Mouse (Mus musculus) kidney, embryonic 16.5 days (tissue): ENCODE results near the gene Mecom. TPM values are rescaled to one million over a fixed set of nuclear protein-coding genes. Genes with fewer than 3 reads are reported as not detected.

Experiments
- ATAC-seq: fragments of 200-750 bp; cut with Nextera tagmentation; 2 replicates; pipeline ENCODE4 v1.8.0; 2017; ENCODE audit warnings: moderate TSS enrichment; ENCODE audit not compliant: low FRiP score, low TSS enrichment
- H3K27ac ChIP-seq: fragments of 300-500 bp; sonication (generic); 2 replicates; pipeline ENCODE4 v1.5.1; 2014; ENCODE audit warnings: low read length
- H3K27me3 ChIP-seq: fragments of 300-500 bp; sonication (generic); 2 replicates; pipeline ENCODE4 v1.6.1; 2014; ENCODE audit warnings: low read length, control low read depth, mixed read lengths; ENCODE audit not compliant: insufficient read depth
- H3K36me3 ChIP-seq: fragments of 300-500 bp; sonication (generic); 2 replicates; pipeline ENCODE4 v1.6.1; 2014; ENCODE audit warnings: low read length, control low read depth, mixed read lengths; ENCODE audit not compliant: insufficient read depth
- H3K4me1 ChIP-seq: fragments of 300-500 bp; sonication (generic); 2 replicates; pipeline ENCODE4 v1.6.1; 2014; ENCODE audit warnings: low read length, control low read depth, mixed read lengths; ENCODE audit not compliant: insufficient read depth
- H3K4me2 ChIP-seq: fragments of 300-500 bp; sonication (generic); replicated peaks from 2 replicates; pipeline ENCODE4 v1.6.1; 2014; ENCODE audit warnings: low read depth, low read length
- H3K4me3 ChIP-seq: fragments of 300-500 bp; sonication (generic); 2 replicates; pipeline ENCODE4 v1.5.1; 2014; ENCODE audit warnings: mild to moderate bottlenecking, low read length
- H3K9ac ChIP-seq: fragments of 300-500 bp; sonication (generic); replicated peaks from 2 replicates; pipeline ENCODE4 v1.6.1; 2014; ENCODE audit warnings: low read length
- H3K9me3 ChIP-seq: fragments of 300-500 bp; sonication (generic); 2 replicates; pipeline ENCODE4 v1.6.1; 2016; ENCODE audit warnings: low read length, control low read depth
- WGBS: fragments of 180-500 bp; shearing (Covaris S2); extraction: QIAGEN DNeasy Blood & Tissue Kit; methylation state at CpG from one replicate; pipeline ENCODE4 v1.1.7; 2014; 5-methylcytosine and 5-hydroxymethylcytosine counted together
- polyA plus RNA-seq: library from polyadenylated mRNA; unstranded; fragments of >200 nt; fragmentation: Nextera tagmentation; extraction: Ambion mirVana; gene quantifications from 2 replicates; pipeline ENCODE4 v1.2.1, GENCODE M21; 2015

Gene Mecom
- polyA plus RNA-seq, 1 experiment from 2014 or later = 78.3 TPM

GRCm38 (mm10) chr3:30299460-30299859 is 248.3 kb downstream of the Mecom start:
- Histone ChIP-seq H3K9me3 (no peaks in the 10 kb centered on the region), H3K4me3 (no peak overlapping the region), H3K36me3 (no peaks in the 10 kb centered on the region), H3K27me3 (no peaks in the 10 kb centered on the region), H3K27ac (no peak overlapping the region), H3K4me2 (no peak overlapping the region), H3K4me1 (peaks cover 19% of the 10 kb centered on the region; the same call in 1 of the 2 replicates), H3K9ac (no peak overlapping the region)
- no peak for ATAC-seq
- WGBS = 47% methylated on average over 1 of the region's 1 CpGs

GRCm38 (mm10) chr3:30294433-30294832 is 253.4 kb downstream of the Mecom start:
- Histone ChIP-seq H3K4me2 (no peak overlapping the region), H3K9me3 (no peaks in the 10 kb centered on the region), H3K27ac (no peak overlapping the region), H3K9ac (no peak overlapping the region), H3K4me1 (0 out of 2 replicates have a peak, but pooled peaks cover 3% of the 10 kb centered on the region), H3K4me3 (no peak overlapping the region), H3K36me3 (no peaks in the 10 kb centered on the region), H3K27me3 (no peaks in the 10 kb centered on the region)
- WGBS = 89% methylated on average over 5 of the region's 5 CpGs
- no peak for ATAC-seq

GRCm38 (mm10) chr3:30286529-30286928 is 261.3 kb downstream of the Mecom start:
- Histone ChIP-seq H3K4me1 (peaks cover 10% of the 10 kb centered on the region; the same call in 1 of the 2 replicates), H3K4me3 (no peak overlapping the region), H3K27me3 (no peaks in the 10 kb centered on the region), H3K27ac (no peak overlapping the region), H3K9me3 (no peaks in the 10 kb centered on the region), H3K4me2 (no peak overlapping the region), H3K9ac (no peak overlapping the region), H3K36me3 (no peaks in the 10 kb centered on the region)
- no peak for ATAC-seq
- 20% methylated on average over 4 of the region's 4 CpGs for WGBS

GRCm38 (mm10) chr3:30284094-30284493 is 263.7 kb downstream of the Mecom start:
- Histone ChIP-seq H3K4me2 (no peak overlapping the region), H3K4me3 (no peak overlapping the region), H3K9me3 (no peaks in the 10 kb centered on the region), H3K27me3 (no peaks in the 10 kb centered on the region), H3K9ac (no peak overlapping the region), H3K4me1 (peaks cover 10% of the 10 kb centered on the region; the same call in 1 of the 2 replicates), H3K27ac (no peak overlapping the region), H3K36me3 (no peaks in the 10 kb centered on the region)
- 64% methylated on average over 4 of the region's 4 CpGs for WGBS
- no peak for ATAC-seq

DNA sequence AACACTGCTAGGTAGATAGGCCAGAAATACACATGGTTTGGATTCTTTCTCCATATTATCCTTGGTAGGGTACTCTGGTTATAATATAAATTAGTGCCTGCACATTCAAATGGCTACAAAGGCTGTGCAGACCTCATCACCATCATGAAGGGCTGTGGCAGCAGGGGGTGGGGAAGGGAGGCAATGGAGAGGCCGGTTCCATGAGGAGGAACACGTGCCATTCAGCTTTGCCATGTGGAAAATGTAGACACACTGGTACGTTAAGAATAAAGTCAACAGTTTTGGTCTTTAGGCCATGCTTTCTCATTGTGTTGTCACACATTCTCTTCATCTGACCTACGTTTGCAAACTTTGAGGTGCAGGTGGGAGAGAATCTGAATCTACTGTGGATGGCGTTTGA is 264.2 kb downstream of the Mecom start:
- no peaks in the 10 kb centered on the region for H3K36me3 ChIP-seq
- no peak for ATAC-seq
- 92% methylated on average over 5 of the region's 5 CpGs for WGBS
- H3K9me3 ChIP-seq = no peaks in the 10 kb centered on the region
- no peaks in the 10 kb centered on the region for H3K27me3 ChIP-seq
- no peak overlapping the region for H3K4me3 ChIP-seq
- H3K4me2 ChIP-seq = no peak overlapping the region
- no peak overlapping the region for H3K27ac ChIP-seq
- H3K9ac ChIP-seq = no peak overlapping the region
- H3K4me1 ChIP-seq = peaks cover 10% of the 10 kb centered on the region; the same call in 1 of the 2 replicates

DNA sequence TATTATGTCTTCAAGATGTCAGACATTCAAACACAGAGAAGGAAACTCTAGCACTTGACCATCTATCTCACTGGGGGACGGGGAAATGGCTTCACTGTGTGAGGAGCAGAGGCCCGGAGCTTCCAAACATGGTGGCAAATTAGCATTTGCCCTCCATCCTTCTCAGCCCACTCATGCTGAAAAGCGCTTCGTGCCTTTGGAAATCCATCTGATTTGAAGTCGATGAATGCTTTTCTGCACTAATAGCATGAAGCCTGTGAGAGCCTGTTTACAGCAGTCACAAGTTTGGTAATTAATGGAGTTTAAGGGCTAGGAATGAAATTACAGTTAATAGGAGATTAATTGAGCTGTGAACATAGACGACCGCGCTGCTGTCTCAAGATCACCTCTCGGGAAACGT is 270.2 kb downstream of the Mecom start:
- ATAC-seq = no peak
- 63% methylated on average over 10 of the region's 10 CpGs for WGBS
- Histone ChIP-seq H3K36me3 (no peaks in the 10 kb centered on the region), H3K27ac (no peak overlapping the region), H3K27me3 (no peaks in the 10 kb centered on the region), H3K9me3 (no peaks in the 10 kb centered on the region), H3K4me1 (0 out of 2 replicates have a peak, but pooled peaks cover 5% of the 10 kb centered on the region), H3K4me3 (no peak overlapping the region), H3K9ac (no peak overlapping the region), H3K4me2 (no peak overlapping the region)

GRCm38 (mm10) chr3:30276099-30276498 is 271.7 kb downstream of the Mecom start:
- no peak for ATAC-seq
- 93% methylated on average over 8 of the region's 8 CpGs for WGBS
- no peaks in the 10 kb centered on the region for H3K36me3 ChIP-seq

GRCm38 (mm10) chr3:30269253-30269652 is 278.6 kb downstream of the Mecom start:
- Histone ChIP-seq H3K4me3 (no peak overlapping the region), H3K4me1 (0 out of 2 replicates have a peak, but pooled peaks cover 1% of the 10 kb centered on the region), H3K9ac (no peak overlapping the region), H3K27me3 (no peaks in the 10 kb centered on the region), H3K9me3 (no peaks in the 10 kb centered on the region), H3K4me2 (no peak overlapping the region), H3K36me3 (no peaks in the 10 kb centered on the region), H3K27ac (no peak overlapping the region)
- 63% methylated on average over 3 of the region's 3 CpGs for WGBS
- ATAC-seq = no peak

More at GRCm38 (mm10) chr3:30276099-30276498, 271.7 kb downstream of the Mecom start:
- no peak overlapping the region for H3K4me3 ChIP-seq
- no peaks in the 10 kb centered on the region for H3K27me3 ChIP-seq
- no peaks in the 10 kb centered on the region for H3K9me3 ChIP-seq
- H3K4me2 ChIP-seq = no peak overlapping the region
- H3K9ac ChIP-seq = no peak overlapping the region
- H3K4me1 ChIP-seq = 0 out of 2 replicates have a peak, but pooled peaks cover 5% of the 10 kb centered on the region
- no peak overlapping the region for H3K27ac ChIP-seq

- Histone ChIP-seq H3K27ac (no peak overlapping the region), H3K9ac (no peak overlapping the region), H3K4me3 (no peak overlapping the region), H3K4me1 (no peaks in the 10 kb centered on the region), H3K4me2 (no peak overlapping the region), H3K9me3 (no peaks in the 10 kb centered on the region), H3K36me3 (no peaks in the 10 kb centered on the region), H3K27me3 (no peaks in the 10 kb centered on the region)
- 57% methylated on average over 4 of the region's 4 CpGs for WGBS
- no peak for ATAC-seq
Measured at GRCm38 (mm10) chr3:30260945-30261344, 286.9 kb downstream of the Mecom start.

- Histone ChIP-seq H3K4me3 (no peak overlapping the region), H3K27ac (no peak overlapping the region), H3K27me3 (no peaks in the 10 kb centered on the region), H3K4me1 (no peaks in the 10 kb centered on the region), H3K9me3 (no peaks in the 10 kb centered on the region), H3K4me2 (no peak overlapping the region), H3K9ac (no peak overlapping the region), H3K36me3 (no peaks in the 10 kb centered on the region)
- WGBS = 36% methylated on average over 10 of the region's 10 CpGs
- no peak for ATAC-seq
Measured at GRCm38 (mm10) chr3:30258421-30258820, 289.4 kb downstream of the Mecom start.
